Mouse (Mus musculus): ENCODE data around the gene Dab2ip. TPM values are rescaled to one million over a fixed set of nuclear protein-coding genes. Genes with fewer than 3 reads are reported as not detected.

Dab2ip gene
- total and polyA plus RNA-seq, 3 experiments = 4.9 to 15.6 (median 7.8) TPM

DNA sequence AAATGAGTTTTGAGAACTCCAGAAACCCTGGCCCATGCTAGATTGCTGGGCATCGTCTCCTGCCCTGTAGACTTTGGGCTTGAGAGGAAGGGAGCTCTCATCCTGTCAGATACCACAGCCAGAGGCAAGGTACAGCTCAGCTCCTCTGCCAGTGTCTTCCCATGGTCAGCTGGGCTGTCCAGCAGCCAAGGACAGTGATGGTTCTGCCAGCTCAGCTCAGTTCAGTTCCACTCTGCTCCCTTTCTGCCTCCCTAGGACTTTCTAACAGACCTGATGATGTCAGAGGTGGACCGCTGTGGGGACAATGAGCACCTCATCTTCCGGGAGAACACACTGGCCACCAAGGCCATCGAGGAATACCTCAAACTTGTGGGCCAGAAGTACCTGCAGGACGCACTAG is 154.5 kb downstream of the Dab2ip start:
- Histone ChIP-seq H3K4me2 (ENCODE audit: insufficient read depth, low read depth, poor library complexity, severe bottlenecking) (no peak overlapping the region), H3K4me3 (replicated peaks in 1 of 3; ENCODE audit: low read depth in 2 of 3, low read length in 2 of 3, poor library complexity in 1 of 3) (no peak overlapping the region), H3K27me3 (replicated peaks) (no peaks in the 10 kb centered on the region), H3K4me1 (ENCODE audit: control insufficient read depth in 1 of 2, insufficient read depth in 2 of 2) (peaks cover 6 to 46% of the 10 kb centered on the region in 2 experiments), H3K9me3 (replicated peaks; ENCODE audit: low read length) (no peaks in the 10 kb centered on the region), H3K36me3 (replicated peaks in 1 of 2; ENCODE audit: control insufficient read depth in 1 of 2, insufficient read depth in 1 of 2, low read length in 1 of 2) (peaks cover 51 to 87% of the 10 kb centered on the region in 2 experiments), H3K79me2 (replicated peaks; ENCODE audit: control insufficient read depth, extremely low read depth, insufficient read depth, poor library complexity, severe bottlenecking) (no peaks in the 10 kb centered on the region), H3K27ac (ENCODE audit: insufficient read depth, low read depth) (no peak overlapping the region), H3K9ac (ENCODE audit: insufficient read depth, low read depth) (no peak overlapping the region)
- DNase-seq (ENCODE audit: extremely low read depth) = no peak
- in situ Hi-C loops (cut with MboI; ENCODE audit: low pct_ligation_motif_present, low pct_unique_long_range_greater_than_20kb, low sequenced_read_pairs) (no loop called here), dilution Hi-C loops (cut with MboI; ENCODE audit: extremely low pct_ligation_motif_present, extremely low pct_unique_long_range_greater_than_20kb, low sequenced_read_pairs) (no loop called here)
- TF ChIP-seq SIN3A (IDR thresholded peaks at IDR 0.05; ENCODE audit: low read length) (no peak), ZNF384 (IDR thresholded peaks at IDR 0.05; ENCODE audit: low read depth, low read length) (no peak)

GRCm38 (mm10) chr2:35713460-35713859 is 155.4 kb downstream of the Dab2ip start:
- dilution Hi-C loops (cut with MboI; ENCODE audit: extremely low pct_ligation_motif_present, extremely low pct_unique_long_range_greater_than_20kb, low sequenced_read_pairs) (no loop called here), in situ Hi-C loops (cut with MboI; ENCODE audit: low pct_ligation_motif_present, low pct_unique_long_range_greater_than_20kb, low sequenced_read_pairs) (no loop called here)
- Histone ChIP-seq H3K4me1 (ENCODE audit: control insufficient read depth in 1 of 2, insufficient read depth in 2 of 2) (peaks cover 6 to 52% of the 10 kb centered on the region in 2 experiments), H3K79me2 (replicated peaks; ENCODE audit: control insufficient read depth, extremely low read depth, insufficient read depth, poor library complexity, severe bottlenecking) (no peaks in the 10 kb centered on the region), H3K27ac (ENCODE audit: insufficient read depth, low read depth) (no peak overlapping the region), H3K9me3 (replicated peaks; ENCODE audit: low read length) (no peaks in the 10 kb centered on the region), H3K4me2 (ENCODE audit: insufficient read depth, low read depth, poor library complexity, severe bottlenecking) (no peak overlapping the region), H3K4me3 (replicated peaks in 1 of 3; ENCODE audit: low read depth in 2 of 3, low read length in 2 of 3, poor library complexity in 1 of 3) (no peak overlapping the region), H3K9ac (ENCODE audit: insufficient read depth, low read depth) (no peak overlapping the region), H3K27me3 (replicated peaks) (no peaks in the 10 kb centered on the region), H3K36me3 (replicated peaks in 1 of 2; ENCODE audit: control insufficient read depth in 1 of 2, insufficient read depth in 1 of 2, low read length in 1 of 2) (peaks cover 60 to 91% of the 10 kb centered on the region in 2 experiments)
- DNase-seq (ENCODE audit: extremely low read depth) = no peak
- TF ChIP-seq MAZ (IDR thresholded peaks at IDR 0.05; ENCODE audit: low read depth, low read length) (no peak), CHD1 (IDR thresholded peaks at IDR 0.05; ENCODE audit: low read depth, low read length) (no peak), MAX (IDR thresholded peaks at IDR 0.05; ENCODE audit: low read length) (no peak), ZC3H11A (IDR thresholded peaks at IDR 0.05; ENCODE audit: low read depth, low read length) (no peak), RCOR1 (conservative IDR thresholded peaks at IDR 0.05; ENCODE audit: low read depth, low read length) (no peak), UBTF (IDR thresholded peaks at IDR 0.05; ENCODE audit: low read depth, low read length) (no peak)

GRCm38 (mm10) chr2:35714742-35715167 is 156.7 kb downstream of the Dab2ip start:
- no peaks in the 10 kb centered on the region for H3K9me3 ChIP-seq (replicated peaks; ENCODE audit: low read length)
- H3K36me3 ChIP-seq (replicated peaks in 1 of 2; ENCODE audit: control insufficient read depth in 1 of 2, insufficient read depth in 1 of 2, low read length in 1 of 2) = peaks cover 58 to 91% of the 10 kb centered on the region in 2 experiments
- no peak for TF ChIP-seq GABPA (IDR thresholded peaks at IDR 0.05; ENCODE audit: insufficient replicate concordance, low read depth, low read length)
- no peak for DNase-seq (ENCODE audit: extremely low read depth)
- dilution Hi-C loops (cut with MboI; ENCODE audit: extremely low pct_ligation_motif_present, extremely low pct_unique_long_range_greater_than_20kb, low sequenced_read_pairs) = no loop called here
- peaks cover 3 to 43% of the 10 kb centered on the region in 2 experiments for H3K4me1 ChIP-seq (ENCODE audit: control insufficient read depth in 1 of 2, insufficient read depth in 2 of 2)
- H3K27me3 ChIP-seq (replicated peaks) = no peaks in the 10 kb centered on the region
- no peak overlapping the region for H3K4me2 ChIP-seq (ENCODE audit: insufficient read depth, low read depth, poor library complexity, severe bottlenecking)
- H3K9ac ChIP-seq (ENCODE audit: insufficient read depth, low read depth) = no peak overlapping the region
- no peak overlapping the region for H3K27ac ChIP-seq (ENCODE audit: insufficient read depth, low read depth)
- H3K79me2 ChIP-seq (replicated peaks; ENCODE audit: control insufficient read depth, extremely low read depth, insufficient read depth, poor library complexity, severe bottlenecking) = no peaks in the 10 kb centered on the region
- H3K4me3 ChIP-seq (replicated peaks in 1 of 3; ENCODE audit: low read depth in 2 of 3, low read length in 2 of 3, poor library complexity in 1 of 3) = no peak overlapping the region
- in situ Hi-C loops (cut with MboI; ENCODE audit: low pct_ligation_motif_present, low pct_unique_long_range_greater_than_20kb, low sequenced_read_pairs) = no loop called here
